Mouse (Mus musculus) heart, postnatal 36 days (tissue): ENCODE measurements around the gene Fis1. TPM values are rescaled to one million over a fixed set of nuclear protein-coding genes. Genes with fewer than 3 reads are reported as not detected.

ENCODE experiments used
- microRNA-seq, 2 experiments: library from miRNA; unstranded; fragments of <30 nt; microRNA quantifications; one replicate each; pipeline ENCODE4 v1.2.0; 2021; ENCODE audit warnings: borderline number of aligned reads in 2 of 2
- total RNA-seq, 2 experiments: library from RNA; stranded (reverse); gene quantifications; 2 replicates each; pipeline ENCODE4 v1.2.3; 2021

Gene Fis1
- total RNA-seq, 2 experiments from 2014 or later, result 178 to 185 TPM

Small RNAs within 50 kb of the gene (microRNA-seq; reads per million reads assigned to microRNA genes)
- 16.1 to 18.1 reads per million in 2 experiments for gene Mir702

Other genes starting within 250 kb of the Fis1 start
- gene Col26a1, start 70.1 kb upstream of the Fis1 start, total RNA-seq, result 1 to 10 TPM in 1 of 2 experiments, under 1 TPM in 1; 0.76 to 1.1 TPM
- 10 to 100 TPM; 11.0 to 11.6 TPM for gene Ift22, start 45.1 kb upstream of the Fis1 start, total RNA-seq
- gene Cldn15, start 13.3 kb downstream of the Fis1 start, total RNA-seq, result 10 to 100 TPM in 1 of 2 experiments, 1 to 10 TPM in 1; 9.8 to 11.3 TPM
- 10 to 100 TPM; 36.9 to 45.6 TPM for gene Plod3, start 33.7 kb downstream of the Fis1 start, total RNA-seq
- 10 to 100 TPM; 58.2 to 67.8 TPM for gene Znhit1, start 34.7 kb downstream of the Fis1 start, total RNA-seq
- gene Vgf, start 73.1 kb downstream of the Fis1 start, total RNA-seq, result under 1 TPM in 1 of 2 experiments, not detected in 1; 0.11 TPM
- gene Ap1s1, start 92.9 kb downstream of the Fis1 start, total RNA-seq, result 10 to 100 TPM; 38.8 to 41.3 TPM
- 10 to 100 TPM; 28.1 to 42.8 TPM for gene Serpine1, start 119.0 kb downstream of the Fis1 start, total RNA-seq
- gene Trim56, start 162.9 kb downstream of the Fis1 start, total RNA-seq, result 10 to 100 TPM; 19.9 to 23.0 TPM
- not detected for gene Muc3, start 196.0 kb downstream of the Fis1 start, total RNA-seq